In genomic region chr17:28622300-28622759, GRCm38 (mm10) we compare ENCODE assay signal across 8 mouse cellular contexts. TPM values are rescaled to one million over a fixed set of nuclear protein-coding genes. Genes with fewer than 3 reads are reported as not detected.
A peak's percentile ranks its signal among the peaks of the same experiment; 100 is the strongest.
DNase-seq lines count a peak whose midpoint lies in the region; ATAC-seq and TF ChIP-seq lines count a peak whose summit lies in the region.

Srpk1 (minus strand) TSS chr17:28622709.

- TF ChIP-seq CTCF in CH12.LX (conservative IDR thresholded peaks at IDR 0.05 in 1 of 2, IDR thresholded peaks at IDR 0.05 in 1 of 2; ENCODE audit: low read depth in 2 of 2, low read length in 2 of 2): no peak
- no peak for TF ChIP-seq CTCF in heart, postnatal 0 days (IDR thresholded peaks at IDR 0.05; ENCODE audit: low read depth)

- ATAC-seq in forebrain, embryonic 12.5 days (ENCODE audit: low FRiP score): peak; percentile 95
- peak; percentile 96 for ATAC-seq in heart, postnatal 0 days (ENCODE audit: insufficient read depth, low read depth)
- peak; percentile 88 for ATAC-seq in liver, embryonic 16.5 days (ENCODE audit: low read depth)
- ATAC-seq in neural tube, embryonic 13.5 days (ENCODE audit: low read depth): peak; percentile 97

- WGBS in forebrain, embryonic 12.5 days: under 1% methylated on average over 37 of the region's 53 CpGs
- under 1% methylated on average over 45 of the region's 53 CpGs for WGBS in heart, postnatal 0 days
- under 1% methylated on average over 53 of the region's 53 CpGs for WGBS in liver, embryonic 16.5 days (ENCODE audit: insufficient replicate concordance)
- under 1% methylated on average over 41 of the region's 53 CpGs for WGBS in neural tube, embryonic 13.5 days

- in situ Hi-C loops in CH12.LX (cut with MboI; ENCODE audit: low pct_ligation_motif_present, low pct_unique_long_range_greater_than_20kb, low sequenced_read_pairs): no loop called here

- TF ChIP-seq POLR2A in CH12.LX (IDR thresholded peaks at IDR 0.05; ENCODE audit: low read depth, low read length): peak; percentile 92

- peaks cover 13 to 54% of the 10 kb centered on the region in 2 experiments for H3K4me1 ChIP-seq in CH12.LX (ENCODE audit: control insufficient read depth in 1 of 2, insufficient read depth in 2 of 2)
- H3K4me1 ChIP-seq in forebrain, embryonic 12.5 days: peaks cover 34% of the 10 kb centered on the region
- H3K4me1 ChIP-seq in heart, postnatal 0 days (ENCODE audit: control insufficient read depth, insufficient read depth): peaks cover 12% of the 10 kb centered on the region
- H3K4me1 ChIP-seq in liver, embryonic 16.5 days (ENCODE audit: control insufficient read depth, low read depth, low read length): peaks cover 33% of the 10 kb centered on the region
- peaks cover 36% of the 10 kb centered on the region for H3K4me1 ChIP-seq in neural tube, embryonic 13.5 days (replicated peaks)

- peaks cover 13 to 29% of the 10 kb centered on the region in 2 experiments for H3K36me3 ChIP-seq in CH12.LX (replicated peaks in 1 of 2; ENCODE audit: control insufficient read depth in 1 of 2, insufficient read depth in 1 of 2, low read length in 1 of 2)
- H3K36me3 ChIP-seq in forebrain, embryonic 12.5 days (replicated peaks): peaks cover 22% of the 10 kb centered on the region
- H3K36me3 ChIP-seq in heart, postnatal 0 days (replicated peaks; ENCODE audit: control insufficient read depth, insufficient read depth, low read length): no peaks in the 10 kb centered on the region; the same call in 1 of the 2 replicates
- peaks cover 4% of the 10 kb centered on the region for H3K36me3 ChIP-seq in liver, embryonic 16.5 days (ENCODE audit: control insufficient read depth, insufficient read depth)
- H3K36me3 ChIP-seq in neural tube, embryonic 13.5 days: peaks cover 13% of the 10 kb centered on the region; the same call in 1 of the 2 replicates

- peak within 1 kb of the TSS; percentile 72 for H3K4me2 ChIP-seq in CH12.LX (ENCODE audit: insufficient read depth, low read depth, poor library complexity, severe bottlenecking)
- H3K4me2 ChIP-seq in forebrain, embryonic 12.5 days: peak within 1 kb of the TSS; percentile 90
- peak within 1 kb of the TSS; percentile 98 for H3K4me2 ChIP-seq in heart, postnatal 0 days (ENCODE audit: low read depth, low read length)
- H3K4me2 ChIP-seq in liver, embryonic 16.5 days (ENCODE audit: low read depth, low read length): peak within 1 kb of the TSS; percentile 94
- peak within 1 kb of the TSS; percentile 94 for H3K4me2 ChIP-seq in neural tube, embryonic 13.5 days

- no peak for TF ChIP-seq RAD21 in CH12.LX (IDR thresholded peaks at IDR 0.05; ENCODE audit: low read depth, low read length)

- peak within 1 kb of the TSS; percentile 7; the same call in 1 of the 2 replicates for H3K27ac ChIP-seq in CH12.LX (ENCODE audit: insufficient read depth, low read depth)
- peak within 1 kb of the TSS; percentile 90 for H3K27ac ChIP-seq in forebrain, embryonic 12.5 days
- peak within 1 kb of the TSS; percentile 73 for H3K27ac ChIP-seq in heart, postnatal 0 days (ENCODE audit: low read depth)
- peak within 1 kb of the TSS; percentile 78 for H3K27ac ChIP-seq in liver, embryonic 16.5 days (ENCODE audit: low read length)
- peak within 1 kb of the TSS; percentile 92 for H3K27ac ChIP-seq in neural tube, embryonic 13.5 days (replicated peaks)

- TF ChIP-seq EP300 in CH12.LX (IDR thresholded peaks at IDR 0.05; ENCODE audit: low read length): no peak
- TF ChIP-seq EP300 in heart, postnatal 0 days (IDR thresholded peaks at IDR 0.05; ENCODE audit: low read depth): no peak

- peak within 1 kb of the TSS; percentile 87 for H3K9ac ChIP-seq in CH12.LX (ENCODE audit: insufficient read depth, low read depth)
- H3K9ac ChIP-seq in forebrain, embryonic 12.5 days: peak within 1 kb of the TSS; percentile 99
- peak within 1 kb of the TSS; percentile 86 for H3K9ac ChIP-seq in heart, postnatal 0 days (replicated peaks; ENCODE audit: low read depth, low read length)
- H3K9ac ChIP-seq in liver, embryonic 16.5 days (ENCODE audit: low read depth, low read length): peak within 1 kb of the TSS; percentile 90
- peak within 1 kb of the TSS; percentile 99 for H3K9ac ChIP-seq in neural tube, embryonic 13.5 days

- H3K27me3 ChIP-seq in CH12.LX (replicated peaks): peaks cover 8% of the 10 kb centered on the region
- no peaks in the 10 kb centered on the region for H3K27me3 ChIP-seq in forebrain, embryonic 12.5 days
- H3K27me3 ChIP-seq in heart, postnatal 0 days (ENCODE audit: control insufficient read depth, insufficient read depth, low read length): no peaks in the 10 kb centered on the region
- no peaks in the 10 kb centered on the region for H3K27me3 ChIP-seq in liver, embryonic 16.5 days (ENCODE audit: control insufficient read depth, insufficient read depth, low read depth, low read length)
- no peaks in the 10 kb centered on the region for H3K27me3 ChIP-seq in neural tube, embryonic 13.5 days

- H3K79me2 ChIP-seq in CH12.LX (replicated peaks; ENCODE audit: control insufficient read depth, extremely low read depth, insufficient read depth, poor library complexity, severe bottlenecking): peaks cover 47% of the 10 kb centered on the region

- peak; percentile 85 for DNase-seq in CH12.LX (ENCODE audit: extremely low read depth)
- peak; percentile 74 for DNase-seq in c-Kit-positive CD71-positive TER-119-negative erythroid progenitor cells, embryonic 14.5 days (ENCODE audit: low read depth)
- DNase-seq in heart, postnatal 0 days (ENCODE audit: low spot score): peak; percentile 92
- DNase-seq in kidney, postnatal 4 days: peak; percentile 94 to 96
- DNase-seq in testis, postnatal 10 days (ENCODE audit: low spot score): peak; percentile 95

- H3K9me3 ChIP-seq in CH12.LX (replicated peaks; ENCODE audit: low read length): no peaks in the 10 kb centered on the region
- no peaks in the 10 kb centered on the region for H3K9me3 ChIP-seq in forebrain, embryonic 12.5 days
- no peaks in the 10 kb centered on the region for H3K9me3 ChIP-seq in heart, postnatal 0 days (replicated peaks; ENCODE audit: control insufficient read depth, low read length)
- no peaks in the 10 kb centered on the region for H3K9me3 ChIP-seq in liver, embryonic 16.5 days (replicated peaks; ENCODE audit: control insufficient read depth, low read length)
- no peaks in the 10 kb centered on the region for H3K9me3 ChIP-seq in neural tube, embryonic 13.5 days

- H3K4me3 ChIP-seq in CH12.LX (replicated peaks in 1 of 3; ENCODE audit: low read depth in 2 of 3, low read length in 2 of 3, poor library complexity in 1 of 3): peak within 1 kb of the TSS; percentile 90 to 97 (median 91)
- peak within 1 kb of the TSS; percentile 99 for H3K4me3 ChIP-seq in forebrain, embryonic 12.5 days (replicated peaks)
- peak within 1 kb of the TSS; percentile 84 for H3K4me3 ChIP-seq in heart, postnatal 0 days (ENCODE audit: low read depth, low read length)
- peak within 1 kb of the TSS; percentile 93 for H3K4me3 ChIP-seq in liver, embryonic 16.5 days (ENCODE audit: low read depth, low read length)
- H3K4me3 ChIP-seq in neural tube, embryonic 13.5 days: peak within 1 kb of the TSS; percentile 99

- dilution Hi-C loops in CH12.LX (cut with MboI; ENCODE audit: extremely low pct_ligation_motif_present, extremely low pct_unique_long_range_greater_than_20kb, low sequenced_read_pairs): no loop called here

TF ChIP-seq in CH12.LX, 34 proteins besides CTCF, POLR2A, EP300 and RAD21 (continues in another document):
- TF ChIP-seq IRF4 (IDR thresholded peaks at IDR 0.05; ENCODE audit: low read depth, low read length) (no peak; the same call in 1 of the 2 replicates), NRF1 (IDR thresholded peaks at IDR 0.05; ENCODE audit: low read depth, low read length) (peak; percentile 95), NELFE (IDR thresholded peaks at IDR 0.05; ENCODE audit: low read depth, low read length) (peak; percentile 79), ZKSCAN1 (IDR thresholded peaks at IDR 0.05; ENCODE audit: borderline replicate concordance, low read depth, low read length) (no peak), SIN3A (IDR thresholded peaks at IDR 0.05; ENCODE audit: low read length) (peak; percentile 64), GABPA (IDR thresholded peaks at IDR 0.05; ENCODE audit: insufficient replicate concordance, low read depth, low read length) (no peak), TCF12 (IDR thresholded peaks at IDR 0.05; ENCODE audit: low read depth, low read length) (peak; percentile 82), MXI1 (IDR thresholded peaks at IDR 0.05; ENCODE audit: low read depth, low read length) (peak; percentile 67; the same call in 1 of the 2 replicates), ELF1 (IDR thresholded peaks at IDR 0.05; ENCODE audit: low read depth, low read length) (peak; percentile 62), POLR2AphosphoS2 (IDR thresholded peaks at IDR 0.05; ENCODE audit: low read depth, low read length) (peak; percentile 58; the same call in 1 of the 2 replicates), USF2 (conservative IDR thresholded peaks at IDR 0.05; ENCODE audit: low read depth, low read length) (no peak), ZMIZ1 (IDR thresholded peaks at IDR 0.05; ENCODE audit: low read depth, low read length) (peak; percentile 89), MEF2A (IDR thresholded peaks at IDR 0.05; ENCODE audit: borderline replicate concordance, low read depth, low read length) (no peak; the same call in 1 of the 2 replicates), MAX (IDR thresholded peaks at IDR 0.05; ENCODE audit: low read length) (peak; percentile 75), E2F4 (IDR thresholded peaks at IDR 0.05; ENCODE audit: insufficient replicate concordance, low read depth, low read length) (no peak), ZNF384 (IDR thresholded peaks at IDR 0.05; ENCODE audit: low read depth, low read length) (no peak), CHD2 (IDR thresholded peaks at IDR 0.05; ENCODE audit: low read length) (no peak), JUN (IDR thresholded peaks at IDR 0.05; ENCODE audit: insufficient read depth, low read depth, low read length) (no peak), MAZ (IDR thresholded peaks at IDR 0.05; ENCODE audit: low read depth, low read length) (no peak), USF1 (IDR thresholded peaks at IDR 0.05; ENCODE audit: low read depth, low read length) (no peak), HCFC1 (IDR thresholded peaks at IDR 0.05; ENCODE audit: low read depth, low read length) (peak; percentile 43; the same call in 1 of the 2 replicates), UBTF (IDR thresholded peaks at IDR 0.05; ENCODE audit: low read depth, low read length) (no peak)

RNA-seq across cellular contexts. Expression of gene Srpk1, which starts in this region (rescaled TPM):
- 65.9 and 83.3 TPM in 2 replicates for total RNA-seq in CH12.LX (2012; rRNA removed)
- 60.8 and 70.0 TPM in 2 replicates for total RNA-seq in CH12.LX (2014; rRNA removed)
- 129 and 163 TPM in 2 replicates for polyA plus RNA-seq in CH12.LX (2012; ENCODE audit: insufficient read length, low read depth)
- 124 and 130 TPM in 2 replicates for polyA plus RNA-seq in forebrain, embryonic 12.5 days (2016; fragmentation: Nextera tagmentation; extraction: Ambion mirVana)
- 16.6 and 21.0 TPM in 2 replicates for total RNA-seq in heart, postnatal 0 days (2014; rRNA removed; ENCODE audit: low replicate concordance)
- 29.3 and 29.9 TPM in 2 replicates for polyA plus RNA-seq in heart, postnatal 0 days (2015; fragmentation: Nextera tagmentation; extraction: Ambion mirVana)
- 21.8 and 24.4 TPM in 2 replicates for polyA plus RNA-seq in liver, embryonic 16.5 days (2015; fragmentation: Nextera tagmentation; extraction: Ambion mirVana)
- polyA plus RNA-seq in neural tube, embryonic 13.5 days (2015; fragmentation: Nextera tagmentation; extraction: Ambion mirVana): 91.2 and 106 TPM in 2 replicates

Comparison
In these comparisons a context has a peak if more than half of its experiments do, and no peak if none do; other contexts are left out.
1. Peak in every context shown above with its lines: DNase-seq, ATAC-seq, H3K4me3 ChIP-seq and H3K27ac ChIP-seq.
2. H3K27ac ChIP-seq: peak in every context shown above with its lines; median percentile 92 in neural tube, embryonic 13.5 days; 90 in forebrain, embryonic 12.5 days; 78 in liver, embryonic 16.5 days; 73 in heart, postnatal 0 days; 7 in CH12.LX.